In genomic region chr11:17768345-17768759, GRCm38 (mm10) we compare ENCODE assay signal across 9 mouse cellular contexts.
DNase-seq lines count a peak whose midpoint lies in the region; ATAC-seq lines count a peak whose summit lies in the region.
"Had no signal": no experiment of that assay in that cellular context is flagged by ENCODE, and none has a peak within 500 bp of the region (broad histone marks: within the 10 kb centered on the region; RNA-seq: fewer than 3 reads in every experiment).

No protein-coding gene starts in this region.

- H3K4me1 ChIP-seq in intestine, embryonic 15.5 days (replicated peaks): no peaks in the 10 kb centered on the region

- H3K4me2 ChIP-seq in intestine, embryonic 15.5 days (replicated peaks): no peak overlapping the region
- H3K4me2 ChIP-seq: midbrain, embryonic 11.5 days had no signal

- no peak overlapping the region for H3K4me3 ChIP-seq in intestine, embryonic 15.5 days (replicated peaks)

- peak; percentile 72 for ATAC-seq in intestine, embryonic 15.5 days

- no peaks in the 10 kb centered on the region for H3K36me3 ChIP-seq in intestine, embryonic 15.5 days

- H3K9me3 ChIP-seq in intestine, embryonic 15.5 days: no peaks in the 10 kb centered on the region

- H3K27ac ChIP-seq in intestine, embryonic 15.5 days: no peak overlapping the region

- no peak overlapping the region for H3K9ac ChIP-seq in intestine, embryonic 15.5 days

- no peaks in the 10 kb centered on the region for H3K27me3 ChIP-seq in intestine, embryonic 15.5 days (replicated peaks)

- DNase-seq in urinary bladder, postnatal 14 days (ENCODE audit: low spot score): peak; percentile 51
- DNase-seq in urinary bladder, postnatal 10 days (ENCODE audit: low spot score): no peak
- DNase-seq in cerebellum, adult 9-10 months: peak; percentile 83
- peak; percentile 15 to 37 for DNase-seq in urinary bladder, postnatal 36 days (ENCODE audit: low spot score in 2 of 2)
- DNase-seq in left cerebral cortex, adult 11 months (ENCODE audit: low spot score): no peak
- no peak for DNase-seq in layer of hippocampus, postnatal 36 days
- no peak for DNase-seq in left cerebral cortex, adult 8-10 months (ENCODE audit: low spot score in 2 of 2)

Comparison
In these comparisons a context has a peak if more than half of its experiments do, and no peak if none do; other contexts are left out.
1. DNase-seq: peak in urinary bladder, postnatal 14 days (single experiment), cerebellum, adult 9-10 months (single experiment) and urinary bladder, postnatal 36 days (2 of 2); none in urinary bladder, postnatal 10 days (single experiment), left cerebral cortex, adult 11 months (single experiment), layer of hippocampus, postnatal 36 days (0 of 2) and left cerebral cortex, adult 8-10 months (0 of 2).